Mouse (Mus musculus) intestine, embryonic 16.5 days (tissue): ENCODE results near the gene Tsacc. TPM values are rescaled to one million over a fixed set of nuclear protein-coding genes. Genes with fewer than 3 reads are reported as not detected.
"Not testable (repeated sequence)": the region's sequence is repeated elsewhere in the genome, so short reads cannot be mapped to it uniquely, and the experiment has no call there.

Experiments
- ATAC-seq: fragments of 200-750 bp; cut with Nextera tagmentation; 2 replicates; pipeline ENCODE4 v1.8.0; 2017; ENCODE audit warnings: moderate TSS enrichment, moderate library complexity
- H3K27ac ChIP-seq: fragments of 300-500 bp; sonication (generic); 2 replicates; pipeline ENCODE4 v1.5.1; 2014; ENCODE audit warnings: mild to moderate bottlenecking, low read length
- H3K27me3 ChIP-seq: fragments of 300-500 bp; sonication (generic); replicated peaks from 2 replicates; pipeline ENCODE4 v1.6.1; 2014; ENCODE audit warnings: low read length, control low read depth, mixed read lengths; ENCODE audit not compliant: control insufficient read depth, insufficient read depth
- H3K36me3 ChIP-seq: fragments of 300-500 bp; sonication (generic); 2 replicates; pipeline ENCODE4 v1.6.1; 2014; ENCODE audit warnings: low read length, control low read depth; ENCODE audit not compliant: control insufficient read depth, insufficient read depth
- H3K4me1 ChIP-seq: fragments of 300-500 bp; sonication (generic); 2 replicates; pipeline ENCODE4 v1.6.1; 2014; ENCODE audit warnings: low read length, control low read depth, mixed read lengths; ENCODE audit not compliant: control insufficient read depth, insufficient read depth
- H3K4me2 ChIP-seq: fragments of 300-500 bp; sonication (generic); 2 replicates; pipeline ENCODE4 v1.6.1; 2014; ENCODE audit warnings: low read depth, low read length, control low read depth
- H3K4me3 ChIP-seq: fragments of 300-500 bp; sonication (generic); 2 replicates; pipeline ENCODE4 v1.5.1; 2014; ENCODE audit warnings: mild to moderate bottlenecking, low read length
- H3K9ac ChIP-seq: fragments of 300-500 bp; sonication (generic); 2 replicates; pipeline ENCODE4 v1.6.1; 2014; ENCODE audit warnings: low read depth, low read length
- H3K9me3 ChIP-seq: fragments of 300-500 bp; sonication (generic); 2 replicates; pipeline ENCODE4 v1.6.1; 2016; ENCODE audit warnings: low read length, control low read depth; ENCODE audit not compliant: control insufficient read depth
- WGBS: fragments of 180-500 bp; shearing (Covaris S2); extraction: QIAGEN DNeasy Blood & Tissue Kit; methylation state at CpG from one replicate; pipeline ENCODE4 v1.1.7; 2014; 5-methylcytosine and 5-hydroxymethylcytosine counted together
- polyA plus RNA-seq: library from polyadenylated mRNA; unstranded; fragments of >200 nt; fragmentation: Nextera tagmentation; extraction: Ambion mirVana; gene quantifications from 2 replicates; pipeline ENCODE4 v1.2.1, GENCODE M21; 2015

Gene Tsacc
- polyA plus RNA-seq, 1 experiment from 2014 or later: 10.8 TPM

- H3K4me3 ChIP-seq, H3K27ac ChIP-seq, H3K4me2 ChIP-seq, H3K36me3 ChIP-seq, ATAC-seq, H3K9ac ChIP-seq, H3K27me3 ChIP-seq, H3K9me3 ChIP-seq, H3K4me1 ChIP-seq: not testable (repeated sequence)
- 85% methylated on average over 2 of the region's 2 CpGs for WGBS
These were observed 25.5 kb downstream of the Tsacc start for GRCm38 (mm10) chr3:88271298-88271697.

- Histone ChIP-seq H3K4me2 (no peak overlapping the region), H3K27me3 (no peaks in the 10 kb centered on the region), H3K4me3 (no peak overlapping the region), H3K9me3 (no peaks in the 10 kb centered on the region), H3K27ac (no peak overlapping the region), H3K36me3 (no peaks in the 10 kb centered on the region), H3K9ac (no peak overlapping the region), H3K4me1 (no peaks in the 10 kb centered on the region)
- 83% methylated on average over 5 of the region's 5 CpGs for WGBS
- no peak for ATAC-seq
These were observed 27.8 kb downstream of the Tsacc start for GRCm38 (mm10) chr3:88268991-88269390.

GRCm38 (mm10) chr3:88268014-88268413, 28.8 kb downstream of the Tsacc start:
- not testable (repeated sequence) for ATAC-seq, H3K9ac ChIP-seq, H3K4me3 ChIP-seq, H3K36me3 ChIP-seq, H3K9me3 ChIP-seq, H3K27ac ChIP-seq, H3K27me3 ChIP-seq, H3K4me1 ChIP-seq, H3K4me2 ChIP-seq
- 77% methylated on average over 6 of the region's 6 CpGs for WGBS

- Histone ChIP-seq H3K27me3 (no peaks in the 10 kb centered on the region), H3K9me3 (no peaks in the 10 kb centered on the region), H3K36me3 (no peaks in the 10 kb centered on the region), H3K4me3 (no peak overlapping the region), H3K4me2 (no peak overlapping the region), H3K27ac (no peak overlapping the region), H3K9ac (no peak overlapping the region), H3K4me1 (no peaks in the 10 kb centered on the region)
- WGBS: 56% methylated on average over 3 of the region's 3 CpGs
- no peak for ATAC-seq
These were observed 34.5 kb downstream of the Tsacc start for GRCm38 (mm10) chr3:88262346-88262745.

- H3K4me1 ChIP-seq: peaks cover 17% of the 10 kb centered on the region
- no peaks in the 10 kb centered on the region for H3K36me3 ChIP-seq
- no peak overlapping the region for H3K4me3 ChIP-seq
- WGBS: 55% methylated on average over 7 of the region's 7 CpGs
- no peaks in the 10 kb centered on the region for H3K9me3 ChIP-seq
- no peak overlapping the region for H3K9ac ChIP-seq
- peak; percentile 30; the same call in 1 of the 2 replicates for ATAC-seq
- no peak overlapping the region for H3K4me2 ChIP-seq
- H3K27me3 ChIP-seq: peaks cover 13% of the 10 kb centered on the region; the same call in 1 of the 2 replicates
- no peak overlapping the region for H3K27ac ChIP-seq
These were observed 40.4 kb downstream of the Tsacc start for GRCm38 (mm10) chr3:88256382-88256781.

GRCm38 (mm10) chr3:88255950-88256349, 40.8 kb downstream of the Tsacc start:
- Histone ChIP-seq H3K4me3 (no peak overlapping the region), H3K4me1 (peaks cover 17% of the 10 kb centered on the region), H3K27me3 (peaks cover 13% of the 10 kb centered on the region; the same call in 1 of the 2 replicates), H3K36me3 (no peaks in the 10 kb centered on the region), H3K9me3 (no peaks in the 10 kb centered on the region), H3K27ac (no peak overlapping the region), H3K9ac (no peak overlapping the region), H3K4me2 (no peak overlapping the region)
- 50% methylated on average over 6 of the region's 6 CpGs for WGBS
- peak; percentile 50 for ATAC-seq

- Histone ChIP-seq H3K4me3 (peak within 1 kb of the TSS; percentile 50), H3K9ac (peak within 1 kb of the TSS; percentile 56), H3K36me3 (no peaks in the 10 kb centered on the region), H3K4me2 (peak within 1 kb of the TSS; percentile 66), H3K4me1 (peaks cover 17% of the 10 kb centered on the region), H3K27ac (no peak within 1 kb of the TSS), H3K27me3 (peaks cover 13% of the 10 kb centered on the region; the same call in 1 of the 2 replicates), H3K9me3 (no peaks in the 10 kb centered on the region)
- ATAC-seq: peak; percentile 80
- 2% methylated on average over 34 of the region's 34 CpGs for WGBS
These were observed 42.4 kb downstream of the Tsacc start, which contains the start of gene Rhbg for GRCm38 (mm10) chr3:88254268-88254926. Gene Rhbg (minus strand): TSS chr3:88254709.

- ATAC-seq: no peak
- Histone ChIP-seq H3K9ac (no peak overlapping the region), H3K9me3 (no peaks in the 10 kb centered on the region), H3K27ac (no peak overlapping the region), H3K36me3 (no peaks in the 10 kb centered on the region), H3K4me3 (no peak overlapping the region), H3K4me1 (peaks cover 17% of the 10 kb centered on the region), H3K27me3 (peaks cover 13% of the 10 kb centered on the region; the same call in 1 of the 2 replicates), H3K4me2 (no peak overlapping the region)
- 56% methylated on average over 6 of the region's 6 CpGs for WGBS
These were observed 44.1 kb downstream of the Tsacc start for GRCm38 (mm10) chr3:88252739-88253138.

GRCm38 (mm10) chr3:88248406-88248805, 48.4 kb downstream of the Tsacc start:
- Histone ChIP-seq H3K4me2 (no peak overlapping the region), H3K4me1 (no peaks in the 10 kb centered on the region), H3K9ac (no peak overlapping the region), H3K9me3 (no peaks in the 10 kb centered on the region), H3K4me3 (no peak overlapping the region), H3K27me3 (peaks cover 3% of the 10 kb centered on the region; the same call in 1 of the 2 replicates), H3K27ac (no peak overlapping the region), H3K36me3 (no peaks in the 10 kb centered on the region)
- ATAC-seq: no peak
- WGBS: 85% methylated on average over 11 of the region's 11 CpGs

GRCm38 (mm10) chr3:88247666-88248065, 49.1 kb downstream of the Tsacc start:
- no peaks in the 10 kb centered on the region for H3K9me3 ChIP-seq
- 53% methylated on average over 9 of the region's 9 CpGs for WGBS
- no peak overlapping the region for H3K9ac ChIP-seq
- ATAC-seq: no peak
- no peak overlapping the region for H3K4me2 ChIP-seq
- no peaks in the 10 kb centered on the region for H3K4me1 ChIP-seq
- no peak overlapping the region for H3K27ac ChIP-seq
- H3K36me3 ChIP-seq: no peaks in the 10 kb centered on the region
- H3K4me3 ChIP-seq: no peak overlapping the region
- peaks cover 10% of the 10 kb centered on the region; the same call in 1 of the 2 replicates for H3K27me3 ChIP-seq
